Mouse (Mus musculus) bone marrow, adult 2 months (tissue): ENCODE measurements around the gene Nek6.

Experiments used
- CTCF ChIP-seq: fragments of 200-500 bp; IDR thresholded peaks from 2 replicates; pipeline ENCODE4 v1.5.1; 2011; ENCODE audit warnings: low read length, control low read depth; ENCODE audit not compliant: control insufficient read depth, insufficient read depth
- POLR2A ChIP-seq: fragments of 200-500 bp; IDR thresholded peaks from 2 replicates; pipeline ENCODE4 v1.6.1; 2011; ENCODE audit warnings: low read depth, mild to moderate bottlenecking, control low read depth, low read length, borderline replicate concordance; ENCODE audit not compliant: control insufficient read depth

DNA sequence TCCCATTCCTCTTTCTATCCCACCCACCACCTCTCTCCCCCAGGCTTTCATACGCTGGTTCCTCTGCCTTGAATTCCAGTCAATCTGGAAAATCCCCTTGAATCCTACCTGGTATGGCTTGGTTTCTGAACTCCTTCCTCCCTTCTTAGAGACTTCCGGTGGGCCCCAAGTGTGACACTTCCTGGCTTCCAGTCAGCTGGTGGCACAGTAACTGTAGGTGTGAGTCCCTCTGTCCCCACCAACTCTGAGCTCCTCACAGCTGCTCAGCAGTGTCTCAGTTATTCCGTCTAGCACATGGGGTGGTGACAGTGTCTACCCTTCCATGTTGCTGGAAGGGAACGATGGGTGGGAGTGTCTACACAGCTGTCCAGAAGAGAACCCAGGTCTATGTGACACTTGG, 32.8 kb upstream of the Nek6 start:
- TF ChIP-seq CTCF: no peak
- no peak for TF ChIP-seq POLR2A
